Mouse (Mus musculus) liver, adult 2 months (tissue): ENCODE measurements around the gene Slk.

Source experiments
- CTCF ChIP-seq: fragments of 200-500 bp; IDR thresholded peaks from 2 replicates; pipeline ENCODE4 v1.5.1; 2011; ENCODE audit warnings: low read depth, low read length, control low read depth
- POLR2A ChIP-seq: fragments of 200-500 bp; IDR thresholded peaks from 2 replicates; pipeline ENCODE4 v1.6.1; 2011; ENCODE audit warnings: low read length, control low read depth; ENCODE audit not compliant: insufficient read depth; ENCODE audit errors: extremely low read depth

GRCm38 (mm10) chr19:47654896-47655295 lies 75.4 kb downstream of the Slk start:
- TF ChIP-seq POLR2A (no peak), CTCF (no peak)
